Mouse (Mus musculus) E14TG2a.4 (cell line): ENCODE results near the gene Rnf212b.

Experiments used
- CTCF ChIP-seq: conservative IDR thresholded peaks from 2 replicates; pipeline ENCODE4 v1.5.1; 2014; ENCODE audit warnings: low read length
- NANOG ChIP-seq: IDR thresholded peaks from 2 replicates; pipeline ENCODE4 v1.6.1; 2014; ENCODE audit warnings: borderline replicate concordance, low read length, mixed read lengths
- POU5F1 ChIP-seq: IDR thresholded peaks from 2 replicates; pipeline ENCODE4 v1.6.1; 2014; ENCODE audit warnings: low read length, borderline replicate concordance

GRCm38 (mm10) chr14:54866268-54866667, 52.3 kb downstream of the Rnf212b start:
- TF ChIP-seq CTCF (no peak), POU5F1 (no peak), NANOG (no peak)
